Mouse (Mus musculus) fat pad, adult 2 months (tissue): Measurements from ENCODE around the gene Hck.

ENCODE experiments used
- DNase-seq: peaks from one replicate; pipeline ENCODE4 v3.0.0-alpha.2; 2011; ENCODE audit warnings: low read depth, low spot score; ENCODE audit errors: extremely low read depth

Hck gene

DNA sequence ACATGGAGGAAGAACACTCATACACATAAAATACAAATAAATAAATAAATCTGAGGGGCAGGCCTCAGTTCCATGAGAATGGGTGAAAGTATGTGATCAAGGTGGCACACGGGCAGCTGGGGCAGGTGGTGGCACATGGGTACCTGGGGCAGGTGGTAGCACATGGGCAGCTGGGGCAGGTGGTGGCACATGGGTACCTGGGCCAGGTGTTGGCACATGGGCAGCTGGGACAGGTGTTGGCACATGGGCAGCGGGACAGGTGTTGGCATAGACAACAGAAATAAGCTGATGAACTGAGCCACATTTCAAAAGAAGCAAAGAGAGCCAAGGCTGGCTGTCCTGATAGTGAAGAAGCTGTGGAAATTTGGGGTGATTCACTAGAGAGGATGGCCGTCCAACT is 41.5 kb downstream of the Hck start:
- DNase-seq = no peak

DNA sequence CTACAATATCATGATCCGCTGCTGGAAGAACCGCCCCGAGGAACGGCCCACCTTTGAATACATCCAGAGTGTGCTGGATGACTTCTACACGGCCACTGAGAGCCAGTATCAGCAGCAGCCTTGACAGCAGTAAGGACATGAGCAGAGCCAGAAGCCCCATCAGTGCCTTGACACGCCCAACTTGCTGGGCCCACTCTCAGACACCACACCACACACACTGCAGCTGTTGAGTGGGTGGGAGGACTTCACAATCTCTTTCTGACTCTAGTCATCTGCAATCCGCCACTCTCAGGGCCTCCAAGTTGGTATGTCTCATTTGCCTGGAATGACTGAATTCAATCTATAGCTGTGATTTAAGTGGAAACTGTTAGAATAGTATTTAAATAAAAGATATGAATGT is 42.8 kb downstream of the Hck start:
- DNase-seq = no peak

DNA sequence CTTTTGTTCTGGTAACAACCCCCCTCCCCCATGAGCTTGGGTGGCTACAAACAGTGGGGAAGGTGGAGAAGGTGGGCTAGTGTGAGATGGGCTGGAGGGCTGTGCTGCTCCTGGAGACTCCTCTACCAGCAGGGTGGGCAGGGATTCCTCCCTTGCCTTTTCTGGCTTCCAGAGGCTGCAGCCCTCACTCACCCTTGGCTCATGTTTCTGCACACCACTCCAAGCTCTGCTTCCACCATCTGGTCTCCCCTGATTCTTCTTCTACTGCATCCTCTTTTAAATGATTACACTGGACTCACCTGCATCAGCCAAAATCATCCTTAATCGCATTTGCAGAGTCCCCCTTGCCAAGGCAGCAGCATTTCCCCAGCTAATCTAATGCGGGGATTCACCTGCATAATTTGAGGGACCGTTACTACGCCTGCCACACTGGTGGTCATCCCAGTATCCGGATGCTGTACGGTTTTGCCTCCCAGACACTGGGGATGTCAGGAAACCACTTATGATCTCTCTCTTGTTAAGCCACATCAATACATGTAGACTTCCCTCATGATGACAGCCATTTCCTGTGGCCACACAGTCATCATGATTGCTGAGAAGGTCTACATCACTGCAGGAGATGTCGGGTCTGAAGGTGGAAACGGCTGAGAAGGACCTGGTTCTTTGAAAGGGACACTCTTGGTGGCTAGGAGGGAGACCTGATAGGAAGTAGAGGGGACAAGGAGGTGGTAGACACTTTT is 43.8 kb downstream of the Hck start:
- DNase-seq = no peak

DNA sequence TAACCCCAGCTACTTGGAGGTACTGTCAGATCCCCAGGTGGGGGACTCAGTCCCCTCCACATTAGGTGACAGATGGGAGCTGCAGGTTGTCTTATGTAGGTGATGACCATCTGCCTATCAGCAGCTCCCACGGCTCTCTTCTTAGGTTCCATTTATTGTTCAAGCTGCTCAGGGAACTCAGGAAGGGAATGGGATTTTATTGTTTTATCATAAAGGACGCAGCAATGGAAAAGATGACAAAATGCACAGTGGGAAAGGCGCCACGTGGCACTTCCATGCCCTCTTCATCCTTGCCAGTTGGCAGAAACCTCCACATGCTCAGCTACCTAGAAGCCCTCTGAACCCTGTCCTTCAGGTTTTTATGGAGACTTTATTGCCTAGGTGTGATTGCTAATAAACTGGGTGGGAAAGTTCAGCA is 44.8 kb downstream of the Hck start:
- DNase-seq = no peak

DNA sequence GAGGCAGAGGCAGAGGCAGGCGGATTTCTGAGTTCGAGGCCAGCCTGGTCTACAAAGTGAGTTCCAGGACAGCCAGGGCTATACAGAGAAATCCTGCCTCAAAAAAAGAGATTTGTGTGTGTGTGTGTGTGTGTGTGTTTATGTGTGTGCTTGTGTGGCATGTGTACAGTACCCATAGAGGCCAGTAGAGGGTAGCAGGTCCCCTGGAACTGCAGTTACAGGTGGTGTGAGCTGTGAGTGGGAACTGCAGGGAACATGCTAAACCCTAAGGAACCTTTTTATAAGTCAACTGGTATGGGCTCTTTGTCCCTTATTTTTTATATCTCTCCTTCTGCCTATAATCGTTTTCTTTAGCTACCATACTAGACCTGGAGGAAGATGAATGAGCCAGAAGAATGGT is 49.0 kb downstream of the Hck start:
- DNase-seq = no peak

DNA sequence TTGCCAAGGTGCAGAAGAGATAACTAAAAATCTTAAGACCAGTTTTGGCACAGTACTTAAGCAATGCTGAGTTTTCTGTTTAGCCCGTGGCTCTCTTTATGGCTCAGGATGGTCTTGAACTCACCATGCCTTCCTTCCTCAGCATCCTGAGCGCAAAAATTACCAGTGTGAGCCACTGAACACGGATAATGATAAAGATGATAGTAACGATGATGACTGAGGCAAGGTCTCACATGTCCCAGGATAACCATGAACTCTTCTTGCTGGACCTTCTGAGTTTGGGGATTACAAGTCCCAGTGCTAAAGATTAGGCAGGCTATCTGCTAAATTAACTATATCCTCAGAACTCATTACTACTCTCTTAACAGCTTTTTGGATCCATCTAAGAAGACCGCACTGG is 51.9 kb downstream of the Hck start:
- no peak for DNase-seq

DNA sequence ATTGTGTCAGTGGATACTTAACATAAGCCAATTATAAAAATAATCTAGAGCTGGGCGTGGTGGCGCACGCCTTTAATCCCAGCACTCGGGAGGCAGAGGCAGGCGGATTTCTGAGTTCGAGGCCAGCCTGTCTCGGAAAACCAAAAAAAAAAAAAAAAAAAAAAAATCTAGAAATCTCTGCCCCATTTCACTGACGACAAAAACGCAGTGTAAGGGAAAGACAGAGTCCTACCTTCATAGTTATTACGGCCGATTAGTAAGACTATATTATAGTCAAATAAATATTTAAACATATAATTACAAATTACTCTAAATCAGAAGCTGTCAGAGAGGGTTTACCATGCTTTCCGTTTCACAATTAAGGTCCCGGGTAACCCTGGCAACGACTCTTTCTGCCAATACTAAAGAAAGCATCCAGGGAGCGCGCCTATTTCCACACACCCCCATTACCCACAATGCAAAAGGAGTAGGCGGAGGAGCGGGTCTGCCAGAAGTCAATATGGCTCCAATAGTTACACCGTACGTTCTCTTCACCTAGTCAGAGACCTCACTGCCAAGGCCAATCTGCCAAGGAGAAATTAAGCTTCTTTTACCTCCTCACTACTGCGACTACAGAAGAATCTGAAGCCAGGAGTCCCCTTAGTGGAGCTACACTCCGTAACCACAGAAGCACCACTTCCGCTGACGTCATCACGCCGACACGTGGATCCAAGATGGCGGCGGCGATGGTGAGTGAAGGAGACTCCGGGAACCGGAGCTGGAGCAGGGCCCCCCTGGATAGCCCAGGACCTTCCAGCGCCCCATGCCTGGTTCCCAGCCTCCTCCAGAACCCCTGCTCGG is 52.8 kb downstream of the Hck start, which contains the start of gene Tm9sf4:
TSS of gene Tm9sf4 (plus strand) at position 460 of the 840 bp plus-strand sequence.
- peak; percentile 31 for DNase-seq

DNA sequence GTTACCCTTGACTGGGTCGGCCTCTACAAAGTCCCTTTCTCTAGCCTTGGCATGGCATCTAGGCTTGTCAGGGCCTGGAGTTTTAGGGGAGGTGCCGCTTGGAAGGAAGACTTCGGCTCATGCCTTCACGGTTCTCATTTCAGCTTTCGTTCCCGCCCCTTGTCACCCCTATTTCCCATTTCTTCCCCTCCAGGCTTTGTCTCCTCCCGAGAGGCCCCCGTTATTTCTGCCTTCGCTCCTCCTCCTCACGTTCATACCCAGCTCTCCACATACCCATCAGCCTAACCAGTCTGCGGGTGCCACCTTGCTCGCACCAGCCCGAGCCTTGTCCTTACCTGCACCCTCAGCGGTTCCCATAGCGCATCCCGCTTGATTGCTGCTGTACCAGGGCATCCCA is 53.4 kb downstream of the Hck start:
- no peak for DNase-seq

DNA sequence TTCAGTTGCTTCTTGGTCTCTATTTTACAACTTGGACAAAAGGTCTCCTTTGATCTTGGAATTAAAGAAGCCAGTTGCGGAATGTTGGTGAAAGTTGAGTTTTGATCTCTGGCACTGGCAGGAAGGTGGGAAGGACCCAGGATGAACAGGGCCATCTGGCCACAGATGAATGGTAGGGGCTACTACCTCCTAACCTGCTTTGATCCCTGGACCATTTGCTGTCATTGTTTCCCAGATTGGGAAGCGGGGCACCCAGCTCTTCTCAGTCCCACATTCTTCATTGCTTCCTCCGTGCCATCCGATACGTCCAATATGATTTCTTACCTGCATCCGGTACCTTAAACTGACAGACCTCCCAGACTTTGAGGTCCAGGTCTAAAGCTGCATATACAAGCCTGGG is 58.9 kb downstream of the Hck start:
- no peak for DNase-seq

DNA sequence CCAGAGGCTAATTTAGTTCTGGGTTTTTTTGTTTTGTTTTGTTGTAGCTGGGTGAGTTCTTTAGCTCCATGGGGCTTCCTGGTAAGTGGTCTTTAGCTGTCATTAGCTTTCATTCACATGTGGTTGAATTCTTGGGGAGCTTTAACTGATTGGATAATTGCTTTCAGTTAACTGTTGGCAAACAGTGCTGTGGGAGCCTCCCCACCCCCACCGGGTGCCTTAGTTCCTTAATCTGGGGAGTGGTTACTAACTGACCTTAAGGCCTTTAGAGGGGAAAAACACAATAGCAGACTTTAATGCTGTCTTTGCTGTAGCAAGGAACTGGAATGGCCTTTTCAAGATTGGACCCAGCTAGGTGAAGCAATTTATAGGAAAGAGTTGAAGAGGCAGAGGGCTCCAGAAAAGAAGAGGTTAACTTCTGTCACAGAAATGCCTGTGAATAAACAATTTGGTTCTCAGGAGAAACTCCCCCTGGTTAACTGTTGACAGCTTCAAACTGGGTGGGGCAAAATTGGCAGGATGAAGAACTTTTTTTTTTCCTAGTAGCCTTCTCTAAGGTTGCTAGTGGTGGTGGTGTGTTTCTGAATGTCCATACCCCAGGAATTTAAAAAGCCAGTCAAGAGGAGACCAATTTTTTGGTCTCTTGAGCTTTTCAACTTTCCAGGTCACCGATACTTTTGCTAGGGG is 60.0 kb downstream of the Hck start:
- DNase-seq = no peak

DNA sequence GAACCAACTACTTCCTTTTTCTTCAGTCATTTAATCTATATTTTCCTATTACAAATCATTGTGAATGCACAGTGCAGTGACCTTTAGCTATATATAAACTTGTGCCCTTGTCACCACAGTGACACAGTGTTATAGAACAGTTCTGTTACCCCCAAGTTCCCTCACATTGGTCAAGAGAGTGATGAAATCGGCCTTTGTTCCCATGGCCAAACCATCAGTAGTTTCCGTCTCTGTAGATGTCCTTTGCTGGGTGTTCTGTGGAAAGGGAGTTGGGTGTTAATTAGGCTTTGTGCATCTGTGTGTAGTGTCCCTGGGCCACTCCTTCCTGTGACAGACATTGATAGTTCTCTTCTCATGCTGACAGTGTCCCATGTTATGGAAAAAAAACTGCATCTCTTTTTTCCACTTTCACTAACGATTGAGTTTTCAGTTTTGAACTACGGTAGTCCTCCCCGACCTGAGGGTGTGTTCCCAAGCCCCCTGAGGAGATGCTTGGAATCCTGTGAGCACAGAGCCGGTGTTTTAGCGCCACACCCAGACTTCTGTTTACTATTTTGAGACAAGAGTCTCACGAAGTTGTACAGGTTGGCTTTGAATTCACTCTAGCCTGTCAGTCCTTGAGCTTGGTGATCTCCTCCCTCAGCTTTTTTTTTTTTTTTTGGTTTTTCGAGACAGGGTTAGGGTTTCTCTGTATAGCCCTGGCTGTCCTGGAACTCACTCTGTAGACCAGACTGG is 62.4 kb downstream of the Hck start:
- DNase-seq = no peak

DNA sequence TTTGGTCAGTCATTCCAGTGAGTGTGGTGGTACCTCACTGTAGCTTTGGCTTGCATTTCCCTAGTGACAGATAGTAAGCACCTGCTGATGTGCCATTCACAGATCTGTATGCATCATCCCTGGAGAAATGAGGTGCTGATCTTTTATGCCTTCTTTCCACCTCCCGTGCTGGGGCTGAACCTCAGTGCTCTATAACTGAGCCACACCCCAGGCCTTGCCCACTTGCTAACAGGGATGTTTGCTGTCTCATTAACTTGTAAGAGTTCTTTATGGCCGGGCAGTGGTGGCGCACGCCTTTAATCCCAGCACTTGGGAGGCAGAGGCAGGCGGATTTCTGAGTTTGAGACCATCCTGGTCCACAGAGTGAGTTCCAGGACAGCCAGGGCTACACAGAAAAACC is 63.7 kb downstream of the Hck start:
- DNase-seq = no peak

DNA sequence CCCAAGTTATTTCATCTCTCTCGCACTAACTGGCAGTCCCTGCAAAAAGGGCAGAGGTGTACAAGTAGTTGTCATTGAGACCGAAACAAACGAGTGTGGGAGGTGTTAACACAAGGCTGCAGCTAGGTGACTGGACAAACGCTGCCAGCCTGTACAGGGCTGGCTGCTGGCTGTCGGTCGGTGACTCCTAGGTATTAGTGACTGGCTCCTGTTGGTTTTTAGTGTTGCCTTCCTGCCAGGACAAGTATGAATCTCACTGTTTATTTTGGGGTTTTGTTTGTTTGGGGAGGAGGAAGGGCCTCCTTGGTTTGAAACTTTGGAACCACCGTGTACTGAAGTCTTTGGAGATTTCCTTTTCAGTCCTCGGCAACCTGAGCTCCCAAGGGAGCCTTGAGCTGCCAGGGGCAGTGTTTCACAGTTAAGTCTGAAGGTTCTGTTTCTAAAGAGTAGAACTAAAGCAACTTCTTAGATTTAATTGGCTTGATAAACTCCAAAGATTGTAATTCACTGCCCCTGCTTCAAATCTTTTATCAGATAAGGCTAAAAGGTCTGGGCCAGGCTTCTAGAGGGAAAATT is 67.8 kb downstream of the Hck start:
- DNase-seq = no peak

DNA sequence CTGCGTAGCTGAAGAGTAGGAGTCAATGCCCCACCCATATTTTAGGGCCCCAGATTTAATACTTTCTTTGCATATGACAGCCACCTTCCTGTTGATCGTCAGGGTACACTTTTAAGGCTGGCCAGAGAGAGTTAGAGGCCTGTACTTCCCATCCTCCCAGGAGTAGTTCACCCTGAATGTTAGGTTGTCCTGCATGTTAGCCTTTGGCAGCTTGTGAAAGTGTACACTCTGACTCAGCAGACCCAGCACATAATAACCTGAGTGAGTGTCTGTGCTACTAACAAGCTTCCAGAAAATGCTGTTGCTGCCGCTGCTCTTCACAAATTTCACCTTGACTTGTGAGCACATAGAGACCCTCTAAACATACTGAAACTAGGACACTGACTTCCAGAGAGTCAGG is 68.9 kb downstream of the Hck start:
- DNase-seq = no peak

DNA sequence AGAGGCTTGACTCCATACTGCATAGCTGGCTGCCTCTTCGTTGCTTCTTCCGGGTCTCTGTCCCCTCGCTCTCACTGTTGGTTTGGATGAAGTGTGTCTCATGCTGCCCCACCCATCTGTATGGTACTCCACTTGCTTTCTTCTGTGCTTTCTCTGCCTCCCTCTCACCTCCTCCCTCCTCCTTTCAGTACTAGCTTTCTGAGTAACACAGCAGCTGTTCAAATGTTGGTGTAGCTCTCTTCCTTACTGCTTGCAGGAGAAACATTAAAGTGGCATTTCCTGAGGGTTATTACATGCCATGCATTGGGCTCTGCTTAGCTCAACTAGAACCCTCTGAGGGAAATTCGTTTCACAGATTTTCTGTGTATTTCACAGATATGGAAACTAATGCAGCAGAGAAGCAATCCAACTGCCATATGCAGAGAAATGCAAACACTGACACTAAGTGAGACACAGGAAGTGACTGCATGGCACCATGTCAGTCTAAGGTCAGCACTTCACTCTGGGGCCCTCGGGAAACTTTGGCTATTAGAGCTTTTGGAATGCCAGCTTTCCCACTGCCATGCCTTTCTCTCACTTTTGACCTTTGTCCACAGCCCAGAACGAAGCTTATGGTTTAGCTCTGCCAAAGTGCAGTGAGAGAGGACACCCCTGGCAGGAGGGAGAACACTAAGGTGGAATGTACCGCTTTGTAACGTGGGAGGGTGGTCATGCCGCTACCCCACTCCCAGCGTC is 71.0 kb downstream of the Hck start:
- no peak for DNase-seq

DNA sequence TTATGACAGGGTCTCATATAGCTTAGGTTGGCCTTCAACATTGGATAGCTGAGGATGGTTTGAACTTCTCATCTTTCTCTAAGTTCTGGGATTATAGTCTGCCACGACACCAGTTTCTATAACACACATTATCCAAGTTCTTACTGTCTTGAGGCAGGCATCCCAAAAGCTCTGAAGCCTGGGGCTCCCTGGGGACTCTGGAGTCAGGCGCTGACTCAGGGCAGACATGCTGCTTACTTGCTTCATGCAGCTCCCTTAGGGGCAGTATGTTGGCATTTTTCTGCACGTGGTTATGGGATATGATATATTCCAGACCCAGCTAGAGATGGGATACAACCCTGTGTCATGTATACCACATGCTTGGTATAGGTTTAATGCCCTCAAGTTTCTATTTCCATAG is 71.7 kb downstream of the Hck start:
- DNase-seq = no peak

DNA sequence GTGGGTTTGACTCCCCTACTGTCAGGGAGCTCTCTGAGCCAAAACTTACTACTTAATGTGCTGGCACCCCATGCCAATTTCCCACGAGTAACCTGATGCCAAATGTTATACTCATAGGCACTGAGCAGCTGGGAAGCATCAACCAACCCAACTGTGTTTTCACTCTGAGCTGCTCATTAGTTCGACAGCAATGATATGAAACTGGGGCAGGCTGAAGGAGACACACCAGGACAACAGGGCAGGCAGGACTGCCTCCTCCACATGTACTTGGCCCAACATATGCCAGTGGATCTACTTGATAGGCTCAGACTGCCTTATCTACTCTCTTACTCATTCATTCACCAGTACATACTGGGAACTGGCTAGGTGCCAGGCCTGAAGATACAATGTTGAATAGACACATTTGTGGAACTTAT is 77.9 kb downstream of the Hck start:
- DNase-seq = no peak

DNA sequence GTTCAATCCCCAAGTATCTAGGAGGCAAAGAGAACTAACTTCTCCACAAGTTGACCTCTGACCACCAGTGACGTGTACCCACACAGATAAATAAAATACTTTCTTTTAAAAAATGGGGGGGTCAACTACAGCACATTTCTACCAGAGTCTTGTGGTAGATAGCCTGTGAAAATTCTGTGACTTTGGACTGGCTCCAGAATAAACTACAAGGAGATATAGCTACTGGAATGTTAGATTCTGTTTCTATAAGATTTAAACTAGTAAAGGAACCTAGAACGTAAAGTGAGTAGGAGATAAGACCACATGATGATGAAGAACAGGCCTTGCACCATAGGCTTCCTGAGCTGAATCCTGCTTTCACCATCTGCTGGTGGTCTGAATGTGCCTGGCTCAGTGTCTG is 79.6 kb downstream of the Hck start:
- no peak for DNase-seq

DNA sequence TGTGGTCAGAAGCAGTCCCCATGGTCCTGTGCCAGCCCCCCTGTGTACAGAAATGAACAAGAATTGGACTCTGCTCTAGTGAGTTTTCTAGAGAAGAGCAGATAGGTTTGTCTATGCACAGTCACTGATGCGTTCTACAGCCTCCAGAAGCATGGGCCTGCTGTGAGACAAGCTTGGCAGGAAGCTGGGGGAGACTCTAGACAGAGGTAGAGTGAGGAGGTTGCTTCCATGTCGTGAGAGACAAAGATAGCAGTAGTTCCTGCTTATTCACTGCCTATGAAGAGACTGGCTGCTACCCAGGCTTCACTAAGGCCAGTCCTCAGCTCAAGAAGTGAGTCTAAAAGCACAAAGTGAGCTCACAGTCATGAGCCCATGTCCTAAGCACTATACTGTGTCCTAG is 83.0 kb downstream of the Hck start:
- no peak for DNase-seq

DNA sequence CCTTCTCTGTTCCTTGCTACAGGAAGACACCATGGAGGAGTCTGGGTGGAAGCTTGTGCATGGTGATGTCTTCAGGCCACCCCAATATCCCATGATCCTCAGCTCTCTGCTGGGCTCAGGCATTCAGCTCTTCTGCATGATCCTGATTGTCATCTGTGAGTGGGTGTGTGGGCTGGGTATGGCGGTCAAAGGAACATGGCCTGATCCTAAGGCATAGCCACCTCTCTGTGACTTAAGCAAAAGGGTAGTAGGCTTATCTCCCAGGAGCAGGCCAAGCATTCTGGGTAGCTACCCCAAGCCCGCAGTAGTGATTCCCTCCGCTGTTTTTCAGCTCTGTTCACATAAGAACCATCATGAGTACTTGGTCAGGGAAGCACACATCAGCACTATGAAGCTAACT is 86.0 kb downstream of the Hck start:
- DNase-seq = no peak
